Comparison of ENCODE assay signal across 23 mouse cellular contexts in the genomic region with DNA sequence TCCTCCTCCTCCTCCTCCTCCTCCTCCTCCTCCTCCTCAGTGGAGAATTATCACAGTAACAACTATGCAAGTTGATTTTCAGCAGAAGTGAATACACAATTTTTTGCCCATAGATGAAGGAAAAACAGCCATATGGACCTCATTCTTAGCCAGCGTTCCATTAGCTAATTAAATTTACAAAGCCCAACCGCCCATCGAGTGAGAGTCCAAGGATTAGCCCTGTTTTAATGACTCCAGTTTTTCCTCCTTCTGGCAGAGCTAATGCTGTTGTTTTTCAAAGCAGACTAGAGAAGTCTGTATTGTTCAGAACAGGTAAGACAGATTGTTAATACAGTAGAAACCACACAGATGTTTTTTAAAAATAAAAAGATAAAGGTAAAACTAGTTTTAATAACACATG. TPM values are rescaled to one million over a fixed set of nuclear protein-coding genes. Genes with fewer than 3 reads are reported as not detected.
"Had no signal": no experiment of that assay in that cellular context is flagged by ENCODE, and none has a peak within 500 bp of the region (broad histone marks: within the 10 kb centered on the region; RNA-seq: fewer than 3 reads in every experiment).

No protein-coding gene starts in this region.

- H3K9me3 ChIP-seq: limb, embryonic 10.5 days; liver, embryonic 15.5 days; neural tube, embryonic 12.5 days had no signal

- H3K27ac ChIP-seq: left cerebral cortex, adult 2 months; limb, embryonic 10.5 days; liver, embryonic 15.5 days; neural tube, embryonic 12.5 days; stomach, postnatal 0 days had no signal

- H3K4me2 ChIP-seq: liver, embryonic 11.5 days; liver, embryonic 15.5 days; neural tube, embryonic 12.5 days had no signal

- H3K4me3 ChIP-seq: left cerebral cortex, adult 2 months; limb, embryonic 10.5 days; liver, embryonic 15.5 days; neural tube, embryonic 12.5 days had no signal

- H3K4me1 ChIP-seq: liver, embryonic 15.5 days; neural tube, embryonic 12.5 days had no signal

- H3K9ac ChIP-seq: liver, embryonic 15.5 days; neural tube, embryonic 12.5 days had no signal

- H3K36me3 ChIP-seq: limb, embryonic 10.5 days; liver, embryonic 15.5 days; neural tube, embryonic 12.5 days had no signal

- H3K27me3 ChIP-seq: liver, embryonic 15.5 days; neural tube, embryonic 12.5 days had no signal

- DNase-seq: kidney, postnatal 10 days; kidney, postnatal 4 days; lung, adult 2 months; lung, postnatal 36 days; midbrain, embryonic 14.5 days; right cerebral cortex, adult 18-20 months; right cerebral cortex, postnatal 25 days; thymus, postnatal 4 days had no signal

- ATAC-seq: lung, postnatal 0 days had no signal

RNA-seq across cellular contexts. Expression of a gene that starts 31.8 kb away (rescaled TPM):
- total RNA-seq: layer of hippocampus, adult 8-10 months; layer of hippocampus, postnatal 14 days; left cerebral cortex, adult 2 months; left cerebral cortex, postnatal 14 days; megakaryocyte progenitor cell, adult 5-6 weeks; monocyte, adult 5-6 weeks; neutrophil, adult 5-6 weeks had no signal
- polyA plus RNA-seq: limb, embryonic 10.5 days; limb, embryonic 14.5 days; liver, embryonic 11.5 days; liver, embryonic 15.5 days; lung, adult 2 months; lung, postnatal 0 days; midbrain, embryonic 14.5 days; neural tube, embryonic 12.5 days; small intestine, adult 2 months; stomach, postnatal 0 days had no signal
